Mouse (Mus musculus) mesoderm, embryonic 11.5 days (tissue): ENCODE data around the gene Nrxn3.

ENCODE experiments used
- DNase-seq: peaks from one replicate; pipeline ENCODE4 v3.0.0-alpha.2; 2012; ENCODE audit warnings: low read depth, low spot score

Gene Nrxn3

GRCm38 (mm10) chr12:88812173-88812572, 89.5 kb downstream of the Nrxn3 start:
- DNase-seq = peak; percentile 28

GRCm38 (mm10) chr12:88816865-88817264, 94.2 kb downstream of the Nrxn3 start:
- no peak for DNase-seq

- DNase-seq = peak; percentile 23
Measured at GRCm38 (mm10) chr12:88818622-88819334, 96.1 kb downstream of the Nrxn3 start.

- DNase-seq = no peak
Measured at GRCm38 (mm10) chr12:88819335-88819709, 96.6 kb downstream of the Nrxn3 start.

GRCm38 (mm10) chr12:88820131-88820530, 97.5 kb downstream of the Nrxn3 start:
- DNase-seq = no peak

- DNase-seq = no peak
Measured at GRCm38 (mm10) chr12:88830851-88831250, 108.2 kb downstream of the Nrxn3 start.

GRCm38 (mm10) chr12:88835821-88836220, 113.1 kb downstream of the Nrxn3 start:
- DNase-seq = peak; percentile 32

- DNase-seq = no peak
Measured at GRCm38 (mm10) chr12:88839724-88840123, 117.0 kb downstream of the Nrxn3 start.

GRCm38 (mm10) chr12:88841350-88841749, 118.7 kb downstream of the Nrxn3 start:
- no peak for DNase-seq

- DNase-seq = peak; percentile 60
Measured at GRCm38 (mm10) chr12:88850400-88851179, 127.9 kb downstream of the Nrxn3 start.

- no peak for DNase-seq
Measured at GRCm38 (mm10) chr12:88854039-88854438, 131.4 kb downstream of the Nrxn3 start.

- no peak for DNase-seq
Measured at GRCm38 (mm10) chr12:88857701-88858100, 135.0 kb downstream of the Nrxn3 start.

GRCm38 (mm10) chr12:88859456-88860345, 137.0 kb downstream of the Nrxn3 start:
- no peak for DNase-seq

- DNase-seq = no peak
Measured at GRCm38 (mm10) chr12:88860397-88860796, 137.7 kb downstream of the Nrxn3 start.

- peak; percentile 29 for DNase-seq
Measured at GRCm38 (mm10) chr12:88863069-88863468, 140.4 kb downstream of the Nrxn3 start.

GRCm38 (mm10) chr12:88868288-88868687, 145.6 kb downstream of the Nrxn3 start:
- DNase-seq = no peak

GRCm38 (mm10) chr12:88897331-88897730, 174.7 kb downstream of the Nrxn3 start:
- no peak for DNase-seq

GRCm38 (mm10) chr12:88900014-88900727, 177.5 kb downstream of the Nrxn3 start:
- DNase-seq = peak; percentile 44

GRCm38 (mm10) chr12:88900728-88901080, 178.0 kb downstream of the Nrxn3 start:
- no peak for DNase-seq

GRCm38 (mm10) chr12:88910761-88911160, 188.1 kb downstream of the Nrxn3 start:
- peak; percentile 59 for DNase-seq

- no peak for DNase-seq
Measured at GRCm38 (mm10) chr12:88916752-88917151, 194.1 kb downstream of the Nrxn3 start.
